Mouse (Mus musculus) MEL (cell line): ENCODE results near the gene Htr2a. TPM values are rescaled to one million over a fixed set of nuclear protein-coding genes. Genes with fewer than 3 reads are reported as not detected.

Experiments used
- DNase-seq: peaks from one replicate; pipeline ENCODE4 v3.0.0; 2011; ENCODE audit warnings: low read depth, low spot score
- H3K27ac ChIP-seq: 2 replicates; pipeline ENCODE4 v1.5.1; 2012; ENCODE audit warnings: low read depth, mild to moderate bottlenecking, control low read depth, low read length, moderate library complexity; ENCODE audit not compliant: control insufficient read depth
- H3K27me3 ChIP-seq, 2 experiments: fragments of 150-350 bp in 1 of 2; sonication (generic) in 1 of 2; 2 replicates each; pipeline ENCODE4 v1.6.1; 2012; ENCODE audit warnings: low read length in 2 of 2, mild to moderate bottlenecking in 2 of 2, improper control_type of control experiment in 1 of 2, moderate library complexity in 1 of 2; ENCODE audit not compliant: insufficient read depth in 2 of 2, control insufficient read depth in 1 of 2
- H3K36me3 ChIP-seq, 2 experiments: 2 replicates each; pipeline ENCODE4 v1.6.1; 2012 to 2014; ENCODE audit warnings: low read length in 2 of 2, improper control_type of control experiment in 1 of 2, inconsistent platforms in 1 of 2, mild to moderate bottlenecking in 1 of 2; ENCODE audit not compliant: insufficient read depth in 2 of 2, control insufficient read depth in 1 of 2
- H3K4me1 ChIP-seq, 2 experiments: fragments of 150-350 bp in 1 of 2; sonication (generic) in 1 of 2; 2 replicates each; pipeline ENCODE4 v1.6.1; 2012; ENCODE audit warnings: low read length in 2 of 2, improper control_type of control experiment in 1 of 2, mild to moderate bottlenecking in 1 of 2; ENCODE audit not compliant: insufficient read depth in 2 of 2, control insufficient read depth in 1 of 2
- H3K4me3 ChIP-seq, 2 experiments: fragments of 150-350 bp in 1 of 2; sonication (generic) in 1 of 2; 2 replicates each; pipeline ENCODE4 v1.5.1; 2012; ENCODE audit warnings: low read depth in 2 of 2, low read length in 2 of 2, mild to moderate bottlenecking in 2 of 2, moderate library complexity in 2 of 2, control low read depth in 1 of 2, improper control_type of control experiment in 1 of 2; ENCODE audit not compliant: control insufficient read depth in 1 of 2, insufficient read depth in 1 of 2
- H3K79me2 ChIP-seq: 2 replicates; pipeline ENCODE4 v1.6.1; 2012; ENCODE audit warnings: mild to moderate bottlenecking, low read length, moderate library complexity; ENCODE audit not compliant: control insufficient read depth, poor library complexity, insufficient read depth
- H3K9ac ChIP-seq: 2 replicates; pipeline ENCODE4 v1.6.1; 2012; ENCODE audit warnings: low read depth, mild to moderate bottlenecking, control low read depth, low read length, moderate library complexity; ENCODE audit not compliant: control insufficient read depth, poor library complexity, severe bottlenecking
- H3K9me3 ChIP-seq: fragments of 150-350 bp; sonication (generic); replicated peaks from 2 replicates; pipeline ENCODE4 v1.6.1; 2012; ENCODE audit warnings: mild to moderate bottlenecking, low read length, improper control_type of control experiment, moderate library complexity; ENCODE audit not compliant: insufficient read depth
- BHLHE40 ChIP-seq: IDR thresholded peaks from 2 replicates; pipeline ENCODE4 v1.6.1; 2012; ENCODE audit warnings: low read depth, mild to moderate bottlenecking, inconsistent platforms, low read length, improper control_type of control experiment, borderline replicate concordance
- CHD1 ChIP-seq: IDR thresholded peaks from 2 replicates; pipeline ENCODE4 v1.6.1; 2012; ENCODE audit warnings: low read depth, mild to moderate bottlenecking, inconsistent platforms, low read length, improper control_type of control experiment
- CHD2 ChIP-seq: IDR thresholded peaks from 2 replicates; pipeline ENCODE4 v1.6.1; 2011; ENCODE audit warnings: low read length, improper control_type of control experiment
- CTCF ChIP-seq, 3 experiments: IDR thresholded peaks in 2 of 3; conservative IDR thresholded peaks in 1 of 3; 2 replicates each; pipeline ENCODE4 v1.5.1; 2011 to 2012; ENCODE audit warnings: low read length in 3 of 3, low read depth in 2 of 3, mild to moderate bottlenecking in 2 of 3, improper control_type of control experiment in 1 of 3, inconsistent platforms in 1 of 3, mixed read lengths in 1 of 3, moderate library complexity in 1 of 3; ENCODE audit not compliant: control insufficient read depth in 1 of 3, insufficient read depth in 1 of 3, poor library complexity in 1 of 3, severe bottlenecking in 1 of 3
- E2F4 ChIP-seq: IDR thresholded peaks from 2 replicates; pipeline ENCODE4 v1.6.1; 2011; ENCODE audit warnings: low read depth, low read length, improper control_type of control experiment, borderline replicate concordance
- ELF1 ChIP-seq: IDR thresholded peaks from 2 replicates; pipeline ENCODE4 v1.6.1; 2014; ENCODE audit warnings: low read depth, mild to moderate bottlenecking, inconsistent platforms, low read length, improper control_type of control experiment, moderate library complexity
- EP300 ChIP-seq, 2 experiments: IDR thresholded peaks; 2 replicates each; pipeline ENCODE4 v1.6.1; 2011; ENCODE audit warnings: improper control_type of control experiment in 2 of 2, low read length in 2 of 2, low read depth in 1 of 2, mild to moderate bottlenecking in 1 of 2
- ETS1 ChIP-seq: IDR thresholded peaks from 2 replicates; pipeline ENCODE4 v1.6.1; 2012; ENCODE audit warnings: low read depth, mild to moderate bottlenecking, inconsistent platforms, low read length, improper control_type of control experiment, moderate library complexity
- GATA1 ChIP-seq: IDR thresholded peaks from 2 replicates; pipeline ENCODE4 v1.6.1; 2011; ENCODE audit warnings: low read depth, low read length, improper control_type of control experiment
- HCFC1 ChIP-seq: IDR thresholded peaks from 2 replicates; pipeline ENCODE4 v1.6.1; 2012; ENCODE audit warnings: low read depth, mild to moderate bottlenecking, inconsistent platforms, low read length, improper control_type of control experiment, moderate library complexity
- JUND ChIP-seq: IDR thresholded peaks from 2 replicates; pipeline ENCODE4 v1.6.1; 2011; ENCODE audit warnings: low read depth, mild to moderate bottlenecking, improper control_type of control experiment, low read length
- MAFK ChIP-seq: IDR thresholded peaks from 2 replicates; pipeline ENCODE4 v1.6.1; 2011; ENCODE audit warnings: low read depth, mild to moderate bottlenecking, low read length, improper control_type of control experiment, borderline replicate concordance
- MAZ ChIP-seq: IDR thresholded peaks from 2 replicates; pipeline ENCODE4 v1.6.1; 2012; ENCODE audit warnings: low read depth, mild to moderate bottlenecking, inconsistent platforms, low read length, improper control_type of control experiment
- MEF2A ChIP-seq: IDR thresholded peaks from 2 replicates; pipeline ENCODE4 v1.6.1; 2014; ENCODE audit warnings: low read depth, mild to moderate bottlenecking, inconsistent platforms, low read length, improper control_type of control experiment; ENCODE audit not compliant: poor library complexity, insufficient replicate concordance, severe bottlenecking; ENCODE audit errors: extremely low read depth
- MYB ChIP-seq: IDR thresholded peaks from 2 replicates; pipeline ENCODE4 v1.6.1; 2011; ENCODE audit warnings: mild to moderate bottlenecking, low read depth, low read length, improper control_type of control experiment
- NELFE ChIP-seq: IDR thresholded peaks from 2 replicates; pipeline ENCODE4 v1.6.1; 2011; ENCODE audit warnings: low read depth, low read length, improper control_type of control experiment
- POLR2AphosphoS5 ChIP-seq: IDR thresholded peaks from 2 replicates; pipeline ENCODE4 v1.6.1; 2012; ENCODE audit warnings: low read depth, borderline replicate concordance, mild to moderate bottlenecking, inconsistent platforms, low read length, moderate library complexity, mixed read lengths
- RAD21 ChIP-seq: IDR thresholded peaks from 2 replicates; pipeline ENCODE4 v1.6.1; 2011; ENCODE audit warnings: mild to moderate bottlenecking, low read depth, low read length, improper control_type of control experiment
- SMC3 ChIP-seq: IDR thresholded peaks from 2 replicates; pipeline ENCODE4 v1.6.1; 2011; ENCODE audit warnings: low read depth, low read length, improper control_type of control experiment
- TBP ChIP-seq: IDR thresholded peaks from 2 replicates; pipeline ENCODE4 v1.8.0; 2011; ENCODE audit warnings: low read depth, low read length, improper control_type of control experiment
- TCF12 ChIP-seq: IDR thresholded peaks from 2 replicates; pipeline ENCODE4 v1.6.1; 2014; ENCODE audit warnings: low read depth, mild to moderate bottlenecking, inconsistent platforms, low read length, improper control_type of control experiment, moderate library complexity
- ZC3H11A ChIP-seq: IDR thresholded peaks from 2 replicates; pipeline ENCODE4 v1.6.1; 2012; ENCODE audit warnings: low read depth, mild to moderate bottlenecking, inconsistent platforms, low read length, improper control_type of control experiment
- ZKSCAN1 ChIP-seq: IDR thresholded peaks from 2 replicates; pipeline ENCODE4 v1.6.1; 2012; ENCODE audit warnings: low read depth, mild to moderate bottlenecking, inconsistent platforms, low read length, improper control_type of control experiment, moderate library complexity
- polyA plus RNA-seq, 2 experiments: library from polyadenylated mRNA; stranded (reverse) in 1 of 2; unstranded in 1 of 2; fragments of >175 nt in 1 of 2; fragments of >200 nt in 1 of 2; gene quantifications; 2 replicates each; pipeline versions ENCODE4 v1.2.1 to v1.2.4; 2012; ENCODE audit warnings: low replicate concordance in 2 of 2, low read depth in 1 of 2; ENCODE audit not compliant: insufficient read length in 2 of 2, insufficient read depth in 1 of 2, missing spikeins in 1 of 2
- total RNA-seq: library from RNA; depleted of rRNA; stranded (reverse); fragments of 300-350 nt; gene quantifications from 2 replicates; pipeline ENCODE4 v1.2.3, GENCODE M21; 2012

Htr2a gene
- total and polyA plus RNA-seq, 3 experiments = 0.65 to 1.4 TPM; not detected in 1

DNA sequence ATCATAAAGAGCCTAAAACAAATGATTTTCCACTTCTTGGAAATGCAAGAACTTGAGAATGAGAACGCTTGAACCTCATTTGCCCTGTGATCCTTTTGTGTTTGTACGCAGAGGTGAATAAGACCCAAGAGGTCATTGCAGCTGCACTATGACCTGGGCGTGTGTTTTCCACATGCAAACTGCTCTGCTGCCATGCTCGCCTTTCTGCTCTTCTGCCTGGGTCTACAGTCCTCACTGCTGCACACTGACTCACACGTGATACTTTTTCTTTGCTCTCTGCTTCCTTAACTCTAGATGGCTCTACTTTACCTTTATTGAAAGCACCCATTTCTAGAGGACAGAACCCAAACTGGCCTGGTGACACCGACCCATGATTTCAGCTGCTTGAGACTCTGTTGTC lies 9.4 kb downstream of the Htr2a start:
- no peaks in the 10 kb centered on the region for H3K27me3 ChIP-seq
- no peak overlapping the region for H3K27ac ChIP-seq
- no peak for DNase-seq
- H3K9ac ChIP-seq = no peak overlapping the region
- H3K79me2 ChIP-seq = no peaks in the 10 kb centered on the region
- TF ChIP-seq HCFC1 (no peak), BHLHE40 (no peak), CHD1 (no peak), POLR2AphosphoS5 (no peak), SMC3 (no peak), MAZ (no peak), JUND (no peak), ZKSCAN1 (no peak), MYB (no peak), MEF2A (no peak), GATA1 (no peak), CTCF (IDR thresholded peaks at IDR 0.05 in 2 of 3, conservative IDR thresholded peaks at IDR 0.05 in 1 of 3; ENCODE audit: control insufficient read depth in 1 of 3, insufficient read depth in 1 of 3, low read depth in 2 of 3, low read length in 3 of 3, poor library complexity in 1 of 3, severe bottlenecking in 1 of 3) (no peak), NELFE (no peak), TBP (no peak), RAD21 (no peak), ETS1 (no peak), ELF1 (no peak), E2F4 (no peak), MAFK (no peak)
- peaks cover 7 to 44% of the 10 kb centered on the region in 2 experiments for H3K4me1 ChIP-seq
- H3K36me3 ChIP-seq = peaks cover 0 to 22% of the 10 kb centered on the region in 2 experiments; a peak in 2 of 4 replicates
- no peak overlapping the region for H3K4me3 ChIP-seq
- no peaks in the 10 kb centered on the region for H3K9me3 ChIP-seq

DNA sequence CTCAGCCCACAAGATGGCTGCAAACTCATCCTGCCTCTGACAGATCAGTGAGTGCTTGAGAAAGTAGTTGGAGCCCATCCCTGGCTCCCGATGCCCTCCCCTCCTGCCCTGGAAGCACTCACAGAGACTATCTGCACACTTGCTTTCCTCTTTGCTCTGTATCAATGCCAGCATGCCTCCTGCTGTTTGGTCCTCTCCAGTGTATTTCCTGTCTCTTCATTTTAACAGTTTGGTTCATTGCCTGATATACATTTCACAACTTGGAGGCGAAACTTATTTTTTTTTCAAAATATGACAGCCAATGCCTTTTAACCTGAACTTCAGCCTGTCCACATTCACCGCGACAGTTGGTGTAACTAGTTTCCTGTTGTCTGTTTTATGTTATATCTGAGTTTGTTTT lies 11.0 kb downstream of the Htr2a start:
- TF ChIP-seq ETS1 (peak; percentile 32; the same call in 1 of the 2 replicates), CHD2 (no peak), EP300 (IDR thresholded peaks at IDR 0.05; ENCODE audit: low read depth in 1 of 2, low read length in 2 of 2) (peak; percentile 38; a peak in 3 of 4 replicates), TBP (0 out of 2 replicates have a peak, but pooled peaks have one; percentile 36), RAD21 (no peak), ZC3H11A (0 out of 2 replicates have a peak, but pooled peaks have one; percentile 7), TCF12 (0 out of 2 replicates have a peak, but pooled peaks have one; percentile 5)
- H3K79me2 ChIP-seq = no peaks in the 10 kb centered on the region
- H3K27ac ChIP-seq = peak overlapping the region; percentile 76
- no peaks in the 10 kb centered on the region for H3K9me3 ChIP-seq
- H3K4me3 ChIP-seq = peak overlapping the region in 1 of 2 experiments; percentile 9; a peak in 2 of 4 replicates
- H3K9ac ChIP-seq = peak overlapping the region; percentile 14
- H3K4me1 ChIP-seq = peaks cover 7 to 31% of the 10 kb centered on the region in 2 experiments
- H3K36me3 ChIP-seq = peaks cover 0 to 16% of the 10 kb centered on the region in 2 experiments; a peak in 2 of 4 replicates
- DNase-seq = peak; percentile 64
- no peaks in the 10 kb centered on the region for H3K27me3 ChIP-seq
